Mouse (Mus musculus) bone marrow macrophage, adult 2 months (primary cell): ENCODE results near the gene Gabrg1. TPM values are rescaled to one million over a fixed set of nuclear protein-coding genes. Genes with fewer than 3 reads are reported as not detected.

Source experiments
- H3K27ac ChIP-seq: 2 replicates; pipeline ENCODE4 v1.5.1; 2012; ENCODE audit warnings: low read depth, low read length; ENCODE audit not compliant: insufficient read depth
- H3K4me1 ChIP-seq: 2 replicates; pipeline ENCODE4 v1.6.1; 2012; ENCODE audit warnings: low read length; ENCODE audit not compliant: control insufficient read depth, insufficient read depth
- H3K4me3 ChIP-seq: 2 replicates; pipeline ENCODE4 v1.5.1; 2012; ENCODE audit warnings: mild to moderate bottlenecking, low read length, moderate library complexity; ENCODE audit not compliant: insufficient read depth
- CTCF ChIP-seq: IDR thresholded peaks from 2 replicates; pipeline ENCODE4 v1.5.1; 2012; ENCODE audit warnings: low read depth, mild to moderate bottlenecking, low read length, moderate library complexity
- POLR2A ChIP-seq: IDR thresholded peaks from 2 replicates; pipeline ENCODE4 v1.6.1; 2012; ENCODE audit warnings: mild to moderate bottlenecking, low read depth, low read length, borderline replicate concordance
- polyA plus RNA-seq: library from polyadenylated mRNA; stranded (reverse); fragments of >200 nt; gene quantifications from 2 replicates; pipeline ENCODE4 v1.2.4, GENCODE M21; 2012; ENCODE audit not compliant: missing spikeins, insufficient read depth, insufficient read length

Gabrg1 gene
- not detected in 2 replicates for polyA plus RNA-seq

DNA sequence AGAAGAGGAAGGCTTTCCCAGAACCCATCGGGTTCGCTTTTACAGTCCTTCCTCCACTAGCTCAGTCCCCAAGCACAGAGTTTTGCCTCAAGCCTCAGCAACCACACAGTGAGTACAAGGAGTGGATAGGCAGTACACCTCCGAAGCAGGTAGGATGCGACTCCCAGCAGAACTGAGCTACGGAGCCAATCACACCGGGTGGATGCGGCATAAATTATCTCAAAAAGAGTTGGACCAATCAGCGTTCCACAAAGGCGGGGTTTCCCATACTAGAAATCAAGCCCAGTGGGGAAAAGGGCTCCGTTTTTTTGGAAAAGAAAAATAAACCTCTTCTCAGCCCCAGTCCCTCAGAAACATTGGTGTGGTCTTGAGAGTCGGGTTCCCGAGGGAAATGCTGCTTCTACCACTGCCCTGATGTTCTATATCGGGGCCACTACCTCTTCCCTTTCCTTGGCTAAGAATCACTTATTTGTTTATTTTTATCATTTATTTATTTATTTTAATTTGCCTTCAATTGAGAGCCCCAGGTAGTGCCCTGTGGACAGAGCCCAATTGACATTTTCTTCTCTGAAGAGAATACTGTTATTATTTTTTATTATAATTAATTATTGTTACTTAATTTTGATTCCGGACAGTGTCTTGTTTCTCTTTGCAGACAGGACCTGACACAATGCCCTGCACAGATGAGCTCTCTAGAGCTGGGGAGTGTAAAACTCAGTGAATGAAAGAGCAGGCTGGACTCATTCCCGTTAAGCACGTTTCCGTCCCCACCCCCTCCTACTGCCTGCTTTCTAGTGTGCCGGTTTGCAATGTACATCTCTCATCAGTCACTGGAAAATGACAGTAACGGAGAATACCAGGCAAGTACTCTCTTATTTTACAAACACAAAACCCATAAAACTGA lies at the start of gene Gabrg1:
Gene Gabrg1, minus strand, starts transcription at position 426 of the 904 bp plus-strand sequence.
- H3K4me1 ChIP-seq, result no peaks in the 10 kb centered on the region
- H3K27ac ChIP-seq, result no peak within 1 kb of the TSS
- TF ChIP-seq POLR2A (no peak), CTCF (no peak)
- H3K4me3 ChIP-seq, result no peak within 1 kb of the TSS

DNA sequence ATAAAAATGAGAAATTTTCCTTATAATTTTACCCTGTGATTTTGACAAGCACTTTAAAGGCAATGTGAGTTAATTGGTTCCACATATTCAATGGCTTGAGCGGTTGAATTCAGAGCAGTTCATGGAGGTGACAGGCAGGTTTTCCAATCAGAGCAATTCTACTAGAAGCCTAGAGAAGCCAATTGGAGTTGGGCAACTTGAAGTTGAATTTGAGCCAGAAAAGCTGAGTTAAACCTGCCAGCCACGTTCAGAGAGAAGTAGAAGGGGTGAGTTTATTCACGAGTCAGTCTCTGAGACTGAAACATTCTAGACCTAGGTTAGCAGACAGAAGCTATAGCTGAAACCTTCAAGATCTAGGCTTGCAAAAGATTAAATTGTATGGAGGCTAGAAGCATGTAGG lies 41.6 kb upstream of the Gabrg1 start:
- no peak overlapping the region for H3K27ac ChIP-seq
- TF ChIP-seq CTCF (no peak), POLR2A (no peak)
- H3K4me1 ChIP-seq, result no peaks in the 10 kb centered on the region
- H3K4me3 ChIP-seq, result no peak overlapping the region

DNA sequence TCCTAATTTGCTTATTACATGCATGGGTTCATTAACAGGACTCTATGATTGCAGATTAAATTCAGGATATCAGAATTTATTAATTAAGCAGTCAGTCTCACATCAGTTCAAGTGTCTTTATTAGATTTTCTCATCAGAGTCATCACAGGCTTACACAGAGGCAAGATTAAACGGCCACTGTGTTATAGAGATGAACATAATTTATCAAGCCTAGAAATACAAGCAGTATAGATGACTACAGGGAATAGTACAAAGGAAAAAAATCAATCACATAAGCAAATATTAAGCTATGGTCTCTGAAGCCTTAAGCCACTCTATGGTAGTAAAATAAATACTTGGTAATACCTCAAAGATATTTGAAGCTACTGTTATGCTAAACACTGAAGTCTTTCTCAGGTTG lies 27.7 kb upstream of the Gabrg1 start:
- Histone ChIP-seq H3K27ac (no peak overlapping the region), H3K4me3 (no peak overlapping the region), H3K4me1 (no peaks in the 10 kb centered on the region)
- TF ChIP-seq POLR2A (no peak), CTCF (no peak)

DNA sequence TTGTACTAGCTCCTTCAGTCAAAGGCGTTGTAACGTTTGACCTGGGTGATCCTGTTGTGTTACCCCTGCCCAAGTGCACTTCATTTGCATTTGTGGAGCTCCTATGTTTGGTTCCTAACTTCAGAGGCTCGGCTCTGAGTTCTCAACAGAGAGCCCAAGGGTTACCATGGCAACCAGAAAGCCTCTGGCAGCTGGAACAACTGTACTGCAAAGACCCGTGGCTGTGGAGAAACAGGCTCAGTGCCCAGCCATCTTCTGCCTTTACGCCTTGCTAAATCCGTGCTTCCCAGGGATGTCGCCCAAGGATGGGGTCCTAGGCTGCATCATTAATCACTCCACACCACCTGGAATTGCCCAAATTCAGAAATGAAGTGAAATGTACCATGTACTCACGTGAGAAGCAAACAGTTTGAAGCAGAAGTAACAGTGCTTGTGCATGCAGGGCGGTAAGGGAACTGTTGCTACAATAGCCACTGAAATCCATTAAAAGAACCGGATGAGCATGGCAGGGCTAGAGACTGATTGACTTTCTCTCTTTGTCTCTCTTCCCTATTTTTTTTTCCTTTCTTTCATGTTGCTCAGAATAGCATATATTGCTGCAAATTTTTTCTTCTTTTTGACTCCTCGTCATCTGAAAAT lies 798 bp upstream of the Gabrg1 start:
- H3K4me3 ChIP-seq, result no peak overlapping the region
- TF ChIP-seq POLR2A (no peak), CTCF (no peak)
- H3K27ac ChIP-seq, result no peak overlapping the region
- H3K4me1 ChIP-seq, result no peaks in the 10 kb centered on the region

DNA sequence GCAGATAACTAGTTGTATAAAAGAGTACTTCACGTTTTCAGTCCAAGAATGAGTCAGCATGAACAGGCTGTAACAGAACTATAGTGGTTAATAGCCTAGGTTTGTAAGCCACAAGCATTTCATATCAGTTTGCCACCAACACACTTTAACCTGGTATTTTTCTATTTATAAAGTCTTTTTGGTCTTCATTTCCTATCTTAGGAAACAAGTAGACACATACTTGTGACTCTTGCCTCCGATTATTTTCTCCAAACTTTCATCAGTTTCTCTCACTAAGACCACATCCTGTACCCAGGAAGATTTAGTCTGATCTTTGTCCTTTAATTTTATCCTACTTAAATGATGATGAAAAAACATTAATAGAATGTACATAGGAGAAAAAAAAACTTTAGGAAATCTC lies 23.7 kb downstream of the Gabrg1 start:
- Histone ChIP-seq H3K4me3 (no peak overlapping the region), H3K27ac (no peak overlapping the region), H3K4me1 (no peaks in the 10 kb centered on the region)
- TF ChIP-seq POLR2A (no peak), CTCF (no peak)

DNA sequence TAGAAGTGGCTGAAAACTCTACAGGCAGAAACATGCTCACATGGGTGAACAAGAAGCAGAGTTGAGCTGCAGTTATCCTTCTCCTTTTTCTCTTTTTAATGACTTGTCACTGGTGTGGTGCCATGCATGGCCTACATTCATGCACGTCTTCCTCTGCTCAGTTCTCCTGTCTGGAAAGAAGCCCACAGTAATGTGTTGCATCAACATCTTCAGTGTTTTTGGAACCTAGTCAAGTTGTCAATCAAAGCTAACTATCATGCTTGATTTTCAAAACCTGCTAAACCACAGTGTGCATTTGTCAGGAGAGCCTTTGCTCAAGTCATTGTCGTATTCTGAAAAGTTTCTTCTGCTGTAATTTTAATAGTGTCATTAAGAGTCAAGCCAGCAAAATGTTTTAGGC lies 106.3 kb downstream of the Gabrg1 start:
- no peak overlapping the region for H3K4me3 ChIP-seq
- no peak overlapping the region for H3K27ac ChIP-seq
- H3K4me1 ChIP-seq, result no peaks in the 10 kb centered on the region
- TF ChIP-seq CTCF (no peak), POLR2A (no peak)

DNA sequence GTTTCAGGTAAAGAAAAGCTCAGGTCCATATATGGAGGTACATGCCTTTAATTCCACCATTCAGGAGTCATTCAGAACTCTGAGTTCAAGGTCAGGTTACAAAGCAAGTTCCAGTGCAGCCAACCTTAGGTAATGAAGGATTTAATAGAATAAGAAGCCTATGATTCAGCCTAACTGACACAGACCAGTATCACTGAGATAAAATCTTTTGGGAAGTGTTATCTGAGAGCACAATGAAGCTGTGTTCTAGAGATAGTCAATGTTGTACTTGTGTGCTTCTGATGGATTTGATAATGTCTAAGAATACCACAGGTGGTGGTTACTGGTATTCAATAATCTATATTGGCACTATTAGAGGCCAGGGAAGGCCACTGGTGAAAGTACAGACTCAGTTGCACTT lies 138.1 kb downstream of the Gabrg1 start:
- Histone ChIP-seq H3K4me1 (no peaks in the 10 kb centered on the region), H3K4me3 (no peak overlapping the region), H3K27ac (no peak overlapping the region)
- TF ChIP-seq POLR2A (no peak), CTCF (no peak)
